Mouse (Mus musculus): ENCODE measurements around the gene Gper1. TPM values are rescaled to one million over a fixed set of nuclear protein-coding genes. Genes with fewer than 3 reads are reported as not detected.

Gper1 gene
- total RNA-seq, 2 experiments from 2014 or later: 2.3 to 2.7 TPM

GRCm38 (mm10) chr5:139411117-139411516, 11.8 kb upstream of the Gper1 start:
- DNase-seq: no peak

DNA sequence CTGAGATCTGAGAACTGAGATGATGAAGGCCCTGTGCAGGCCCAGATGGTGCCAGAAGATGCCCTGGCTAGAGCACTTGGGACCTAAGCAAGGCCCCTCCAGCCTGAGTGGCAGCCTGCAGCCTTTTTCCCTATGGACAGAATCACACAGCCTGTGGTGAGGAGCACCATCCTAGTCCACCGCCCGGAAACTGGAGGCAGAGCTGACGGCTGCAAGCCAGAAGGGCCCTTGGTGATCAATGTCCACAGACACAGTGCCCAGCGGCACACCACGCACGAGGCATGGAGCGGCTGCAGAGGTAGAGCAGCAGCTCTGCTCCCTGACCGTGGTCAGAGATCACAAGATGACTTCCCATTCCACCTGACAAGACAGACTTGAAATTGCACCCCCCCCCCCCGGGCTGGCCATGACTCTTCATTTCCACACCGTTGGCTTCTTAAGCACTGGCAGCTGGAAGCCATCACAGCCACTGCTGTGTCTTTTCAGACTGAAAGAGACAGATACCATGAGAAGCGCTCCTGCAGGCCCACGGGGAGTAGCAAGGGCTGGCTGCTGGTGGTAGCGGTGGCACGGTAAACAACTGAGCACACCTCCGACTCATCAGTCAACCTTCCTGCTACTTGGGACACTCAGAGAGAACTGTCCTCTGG, 11.2 kb upstream of the Gper1 start:
- no peak for DNase-seq

DNA sequence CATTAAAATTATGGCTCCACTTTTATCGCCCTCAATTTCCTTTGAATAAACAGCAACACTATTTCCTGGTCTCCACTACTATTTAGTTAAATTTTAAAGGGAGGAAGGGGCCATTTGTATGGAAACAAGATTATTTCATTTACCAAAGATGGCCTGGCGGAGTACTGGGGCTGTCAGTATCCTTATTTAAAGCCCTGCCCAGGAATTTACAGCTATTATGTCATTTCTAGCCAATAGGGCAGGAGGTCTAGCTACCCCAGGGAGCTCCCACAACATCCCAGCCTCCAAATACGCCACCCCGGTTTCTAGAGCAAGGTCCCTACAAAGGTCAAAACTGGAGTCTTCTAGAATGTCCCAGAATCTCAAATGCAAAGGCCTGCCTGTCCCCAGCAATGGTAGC, 9.4 kb upstream of the Gper1 start:
- DNase-seq: no peak

DNA sequence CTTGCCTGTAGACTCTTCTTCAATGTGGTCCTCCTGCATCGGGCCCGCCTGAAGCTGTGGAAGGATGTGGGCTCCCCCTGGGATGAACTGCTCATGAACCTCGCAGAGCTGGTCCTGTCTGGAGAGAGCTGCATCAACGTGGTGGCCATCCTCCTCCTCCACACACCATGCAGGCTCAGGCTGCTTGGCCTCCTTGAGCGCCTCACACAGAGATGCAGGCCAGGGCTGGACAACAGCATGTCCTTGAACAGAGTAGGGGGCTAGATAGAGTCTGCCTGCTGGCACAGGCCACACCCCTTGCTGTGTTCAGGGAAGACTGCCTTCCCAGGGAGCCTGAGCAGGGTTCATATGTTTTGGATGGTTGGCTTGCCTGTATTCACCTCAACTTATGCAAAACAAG, 8.0 kb upstream of the Gper1 start:
- no peak for DNase-seq

DNA sequence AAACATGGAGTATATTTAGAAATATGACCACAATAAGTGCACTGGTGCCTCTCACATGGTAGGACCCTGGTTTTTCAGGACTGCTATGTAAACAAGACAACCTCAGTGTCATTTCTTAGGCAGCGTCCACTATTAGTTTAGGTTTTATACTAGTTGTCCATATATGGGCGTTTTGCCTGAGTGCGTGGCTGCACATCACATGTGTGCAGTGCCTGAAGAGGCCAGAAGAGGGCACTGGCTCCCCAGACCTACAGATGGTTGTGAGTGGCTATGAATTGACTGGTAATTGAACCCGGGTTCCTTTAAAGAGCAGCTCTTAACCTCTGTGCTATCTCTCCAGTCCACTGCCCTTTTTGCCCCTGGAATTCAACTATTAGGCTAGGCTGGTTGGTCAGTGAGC, 6.0 kb upstream of the Gper1 start:
- no peak for DNase-seq

GRCm38 (mm10) chr5:139417480-139417879, 5.5 kb upstream of the Gper1 start:
- no peak for DNase-seq

DNA sequence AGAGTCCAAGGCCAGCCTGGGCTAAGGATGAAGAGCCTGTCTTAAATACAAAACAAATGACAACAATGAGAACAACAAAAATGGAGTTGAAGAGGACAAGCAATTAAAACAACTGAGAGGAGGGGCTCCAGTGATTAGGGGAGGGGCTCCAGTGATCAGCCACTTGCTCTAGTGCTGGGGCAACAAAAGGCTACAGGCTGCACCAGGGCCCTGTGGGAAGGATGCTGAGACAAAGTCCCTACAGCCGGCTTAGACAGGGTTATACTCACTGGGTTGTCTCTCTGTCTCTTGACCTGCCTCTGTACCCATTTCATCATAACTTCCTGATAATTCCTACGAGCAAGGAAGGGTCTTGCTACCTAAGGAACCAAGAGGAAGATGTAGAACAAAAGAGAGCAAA, 4.8 kb upstream of the Gper1 start:
- DNase-seq: no peak

GRCm38 (mm10) chr5:139418633-139419032, 4.3 kb upstream of the Gper1 start:
- DNase-seq: no peak

DNA sequence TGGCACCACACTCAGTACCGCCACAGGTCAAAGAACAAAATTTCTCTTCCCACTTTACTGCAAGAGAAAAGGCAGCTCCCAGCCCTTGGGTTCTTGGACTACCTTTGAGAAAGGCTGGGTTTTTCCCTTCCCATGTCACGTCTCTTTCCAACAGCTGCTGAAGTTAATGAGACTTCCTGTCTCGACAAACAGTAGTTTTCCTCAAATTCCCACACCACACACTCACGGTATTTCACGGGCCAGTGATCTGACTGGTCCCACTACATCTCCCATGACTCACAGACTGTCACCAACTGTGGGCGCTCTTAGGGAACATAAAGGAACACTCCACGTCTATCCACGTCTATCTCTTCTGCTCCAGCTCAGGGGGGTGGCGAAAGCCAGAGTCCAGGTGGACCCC, 2.2 kb downstream of the Gper1 start:
- no peak for DNase-seq

DNA sequence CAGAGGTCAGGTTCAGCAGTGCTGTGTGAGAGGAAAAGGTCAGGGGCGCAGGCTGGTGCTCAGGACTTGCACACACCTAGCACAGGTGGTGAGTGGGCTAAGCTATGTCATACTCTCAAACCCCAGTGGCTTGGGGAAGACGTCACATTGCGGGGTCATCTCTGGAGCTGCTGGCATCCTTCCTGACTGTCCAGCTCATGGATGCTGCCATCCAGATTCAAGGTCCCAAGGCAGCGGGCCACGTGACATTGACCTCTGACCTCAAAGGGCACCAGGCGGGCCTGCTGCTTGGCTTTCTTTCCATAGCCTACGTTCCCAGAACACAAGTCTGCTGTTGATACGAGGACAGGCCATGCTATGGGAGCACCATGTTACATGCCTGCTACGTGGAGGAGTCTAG, 4.0 kb downstream of the Gper1 start:
- no peak for DNase-seq

- no peak for DNase-seq
These were observed 5.0 kb downstream of the Gper1 start for GRCm38 (mm10) chr5:139427989-139428388.

GRCm38 (mm10) chr5:139429818-139430341, 6.9 kb downstream of the Gper1 start:
- no peak for DNase-seq

DNA sequence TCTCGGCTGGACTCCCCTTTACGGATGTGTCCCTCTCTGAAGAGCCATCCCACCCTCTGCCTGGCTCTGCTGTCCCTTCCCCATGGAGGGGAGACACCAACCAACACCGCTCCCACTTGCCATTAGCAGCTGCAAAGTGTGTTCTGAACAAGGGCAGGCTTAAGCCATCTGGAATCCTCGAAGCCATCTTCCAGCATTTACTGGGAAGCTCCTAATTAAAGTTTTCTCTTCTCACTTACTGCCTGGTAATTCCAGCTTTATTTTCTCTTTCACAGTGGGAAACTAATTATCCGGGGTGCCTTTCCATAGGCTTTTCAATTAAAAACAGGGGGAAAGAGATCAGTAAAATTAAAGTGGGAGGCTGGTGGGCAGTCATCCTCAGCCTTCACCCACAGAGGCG, 9.4 kb downstream of the Gper1 start:
- no peak for DNase-seq

DNA sequence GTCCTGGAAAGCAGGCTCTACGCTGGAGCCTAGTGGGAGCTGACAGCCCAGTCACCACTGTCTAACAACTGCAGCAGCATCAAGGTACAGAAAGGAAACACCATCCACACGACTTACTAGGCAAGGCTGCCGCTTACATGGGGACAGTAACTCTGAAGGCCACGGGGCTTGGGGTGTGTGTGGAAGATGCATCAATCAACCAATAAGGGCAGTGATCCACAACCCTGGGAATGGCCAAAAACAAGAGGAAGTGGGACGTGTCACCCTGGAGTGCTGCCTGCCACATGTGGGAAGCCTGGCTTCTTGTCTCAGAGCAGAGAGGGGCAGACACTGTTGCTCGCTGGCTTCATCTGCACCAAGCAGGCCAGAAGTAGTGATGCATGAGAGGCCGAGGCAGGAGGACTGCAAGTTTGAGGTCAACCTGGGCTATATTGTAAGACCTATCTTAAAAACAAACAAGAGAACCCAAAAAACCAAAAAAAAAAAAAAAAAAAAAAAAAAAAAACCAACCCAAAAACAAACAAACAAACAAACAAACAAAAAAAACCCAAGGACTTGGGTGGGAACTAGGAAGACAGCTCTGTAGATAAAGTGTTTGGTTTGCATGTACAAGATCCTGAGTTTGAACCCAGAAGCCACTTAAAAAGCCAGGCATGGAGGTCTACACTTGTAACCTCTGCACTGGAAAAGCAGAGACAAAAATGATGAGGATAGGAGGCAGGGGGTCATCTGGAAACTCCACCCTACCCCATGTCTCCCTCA, 10.0 kb downstream of the Gper1 start:
- DNase-seq: no peak

- no peak for DNase-seq
These were observed 11.1 kb downstream of the Gper1 start for GRCm38 (mm10) chr5:139433842-139434568.

DNA sequence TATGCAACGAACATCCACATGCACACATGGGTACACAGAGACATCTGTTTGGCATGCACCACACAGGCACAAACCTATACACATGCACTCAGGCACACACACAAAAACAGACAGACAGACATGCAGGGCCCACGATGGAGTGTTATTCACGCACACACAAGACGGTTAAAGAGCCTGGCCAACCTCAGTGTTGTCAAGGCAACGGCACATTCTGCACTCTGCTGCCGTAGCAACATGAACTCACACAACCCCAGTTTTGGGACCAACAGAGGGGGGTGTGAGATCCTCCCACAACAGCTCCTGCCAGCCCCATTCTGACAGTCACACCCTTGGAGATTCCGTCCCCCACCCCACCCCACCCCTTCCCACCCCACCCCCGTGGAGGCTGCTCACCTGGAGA, 12.0 kb downstream of the Gper1 start:
- DNase-seq: no peak

- no peak for DNase-seq
These were observed 14.8 kb downstream of the Gper1 start for GRCm38 (mm10) chr5:139437769-139438168.

DNA sequence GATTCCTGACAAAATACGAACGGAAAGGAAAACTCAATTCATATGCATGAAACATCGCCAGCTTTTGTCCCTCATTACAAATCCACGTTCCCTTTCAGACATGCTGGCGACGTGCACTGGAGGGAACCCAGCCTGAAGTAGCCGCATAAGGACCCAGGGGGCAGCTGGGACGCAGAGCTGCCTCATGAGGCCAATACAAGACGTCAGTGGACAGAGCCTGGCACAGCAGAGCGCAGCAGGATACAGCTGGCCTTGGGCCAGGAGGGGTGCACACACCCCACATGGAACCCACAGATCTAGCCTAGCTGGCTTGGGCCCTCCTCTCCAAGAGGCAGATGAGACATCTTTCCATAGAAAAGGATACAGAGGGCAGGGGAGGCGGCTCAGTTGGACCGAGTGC, 15.5 kb downstream of the Gper1 start:
- DNase-seq: no peak

GRCm38 (mm10) chr5:139440451-139440850, 17.5 kb downstream of the Gper1 start:
- DNase-seq: no peak

GRCm38 (mm10) chr5:139440926-139441725, 18.2 kb downstream of the Gper1 start:
- no peak for DNase-seq

DNA sequence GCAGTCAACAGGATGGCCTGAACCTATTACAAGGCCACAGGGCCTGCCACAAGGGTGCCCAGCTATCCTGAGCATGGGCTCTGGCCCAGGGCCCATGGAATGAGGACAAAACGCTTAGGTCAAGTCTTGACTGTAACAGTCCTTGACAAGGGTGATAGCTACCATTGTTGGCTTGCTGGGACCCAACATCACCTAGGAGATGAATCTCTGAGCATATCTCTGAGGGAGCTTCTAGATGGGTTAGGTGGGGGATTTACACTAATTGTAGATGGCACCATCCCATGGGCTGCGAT, 18.7 kb downstream of the Gper1 start:
- no peak for DNase-seq

- DNase-seq: no peak
These were observed 19.5 kb downstream of the Gper1 start for GRCm38 (mm10) chr5:139442428-139442827.

- DNase-seq: no peak
These were observed 20.0 kb downstream of the Gper1 start for GRCm38 (mm10) chr5:139442962-139443361.

Data from gastrocnemius, postnatal 10 days (tissue).